Mouse (Mus musculus): Measurements from ENCODE around the gene 4930503E14Rik. TPM values are rescaled to one million over a fixed set of nuclear protein-coding genes. Genes with fewer than 3 reads are reported as not detected.
"Not testable (repeated sequence)": the region's sequence is repeated elsewhere in the genome, so short reads cannot be mapped to it uniquely, and the experiment has no call there.

The 4930503E14Rik gene
- total RNA-seq (2021), result not detected

GRCm38 (mm10) chr14:44213154-44213553 lies at the start of gene 4930503E14Rik:
Gene 4930503E14Rik (minus strand): TSS chr14:44213254.
- DNase-seq; intact Hi-C loops (cut with DNase I): not testable (repeated sequence)

GRCm38 (mm10) chr14:44248039-44248438 lies 35.0 kb upstream of the 4930503E14Rik start:
- DNase-seq, result no peak
- intact Hi-C loops (cut with DNase I), result no loop called here

GRCm38 (mm10) chr14:44197361-44197760 lies 15.7 kb downstream of the 4930503E14Rik start, which contains the start of gene Gm8212:
Gene Gm8212 (plus strand): TSS chr14:44197661.
- intact Hi-C loops (cut with DNase I), result not testable (repeated sequence)

GRCm38 (mm10) chr14:44123551-44123950 lies 89.5 kb downstream of the 4930503E14Rik start, which contains the start of gene Gm3327:
Gene Gm3327 (plus strand): TSS chr14:44123851.
- DNase-seq; intact Hi-C loops (cut with DNase I): not testable (repeated sequence)

More at GRCm38 (mm10) chr14:44197361-44197760, 15.7 kb downstream of the 4930503E14Rik start, which contains the start of gene Gm8212:
- DNase-seq, result not testable (repeated sequence)

Other genes with a start within 250 kb of the 4930503E14Rik start
- not detected for gene Ang6, start 211.0 kb downstream of the 4930503E14Rik start, total RNA-seq (2021)
- gene Ear2, start 110.6 kb downstream of the 4930503E14Rik start, total RNA-seq (2021), result under 1 TPM in 1 of 2 experiments, not detected in 1; 0.76 TPM
- not detected for gene Gm3327, start 89.4 kb downstream of the 4930503E14Rik start, total RNA-seq (2021)
- not detected for gene Gm8212, start 15.6 kb downstream of the 4930503E14Rik start, total RNA-seq (2021)
- gene Gm8220, start 72.3 kb upstream of the 4930503E14Rik start, total RNA-seq (2021), result not detected
- gene Gm5930, start 125.3 kb upstream of the 4930503E14Rik start, total RNA-seq (2021), result not detected
- not detected for gene Gm8229, start 152.1 kb upstream of the 4930503E14Rik start, total RNA-seq (2021)
- not detected for gene Gm3371, start 197.4 kb upstream of the 4930503E14Rik start, total RNA-seq (2021)
- not detected for gene Gm8232, start 220.4 kb upstream of the 4930503E14Rik start, total RNA-seq (2021)

Data from left cerebral cortex, postnatal 4 days (tissue).